Mouse (Mus musculus) kidney, postnatal 0 days (tissue): Measurements from ENCODE around the gene A130010J15Rik. TPM values are rescaled to one million over a fixed set of nuclear protein-coding genes. Genes with fewer than 3 reads are reported as not detected.
A peak's percentile ranks its signal among the peaks of the same experiment; 100 is the strongest.

Source experiments
- ATAC-seq: fragments of 200-750 bp; cut with Nextera tagmentation; replicated peaks from 2 replicates; pipeline ENCODE4 v1.8.0; 2017; ENCODE audit warnings: low read depth, moderate number of reproducible peaks, moderate TSS enrichment, moderate library complexity; ENCODE audit not compliant: low FRiP score
- DNase-seq: peaks from one replicate; pipeline ENCODE4 v3.0.0-alpha.2; 2016; ENCODE audit warnings: low spot score
- H3K27ac ChIP-seq: fragments of 300-500 bp; sonication (generic); 2 replicates; pipeline ENCODE4 v1.5.1; 2014; ENCODE audit warnings: mild to moderate bottlenecking
- H3K27me3 ChIP-seq: fragments of 300-500 bp; sonication (generic); 2 replicates; pipeline ENCODE4 v1.6.1; 2014; ENCODE audit warnings: low read length, mixed read lengths; ENCODE audit not compliant: insufficient read depth
- H3K36me3 ChIP-seq: fragments of 300-500 bp; sonication (generic); 2 replicates; pipeline ENCODE4 v1.6.1; 2014; ENCODE audit warnings: low read length, mixed read lengths; ENCODE audit not compliant: insufficient read depth
- H3K4me1 ChIP-seq: fragments of 300-500 bp; sonication (generic); replicated peaks from 2 replicates; pipeline ENCODE4 v1.6.1; 2014; ENCODE audit warnings: antibody characterized with exemption, low read length, mixed read lengths; ENCODE audit not compliant: insufficient read depth
- H3K4me2 ChIP-seq: fragments of 300-500 bp; sonication (generic); 2 replicates; pipeline ENCODE4 v1.6.1; 2014; ENCODE audit warnings: mild to moderate bottlenecking, low read length, moderate library complexity, mixed read lengths
- H3K4me3 ChIP-seq: fragments of 300-500 bp; sonication (generic); replicated peaks from 2 replicates; pipeline ENCODE4 v1.5.1; 2014; ENCODE audit warnings: low read depth, low read length
- H3K9ac ChIP-seq: fragments of 300-500 bp; sonication (generic); 2 replicates; pipeline ENCODE4 v1.6.1; 2014; ENCODE audit warnings: low read depth, low read length
- H3K9me3 ChIP-seq: fragments of 300-500 bp; sonication (generic); replicated peaks from 2 replicates; pipeline ENCODE4 v1.6.1; 2016; ENCODE audit warnings: low read length, inconsistent platforms, mixed read lengths
- CTCF ChIP-seq: IDR thresholded peaks from 2 replicates; pipeline ENCODE4 v1.5.1; 2016; ENCODE audit warnings: antibody characterized with exemption, low read depth, mild to moderate bottlenecking, moderate library complexity
- WGBS: fragments of 180-500 bp; shearing (Covaris S2); extraction: QIAGEN DNeasy Blood & Tissue Kit; methylation state at CpG from one replicate; pipeline ENCODE4 v1.1.7; 2014; 5-methylcytosine and 5-hydroxymethylcytosine counted together
- polyA plus RNA-seq: library from polyadenylated mRNA; unstranded; fragments of >200 nt; fragmentation: Nextera tagmentation; extraction: Ambion mirVana; gene quantifications from 2 replicates; pipeline ENCODE4 v1.2.1, GENCODE M21; 2015

Gene A130010J15Rik
- polyA plus RNA-seq, 1 experiment from 2014 or later: 10.7 TPM

DNA sequence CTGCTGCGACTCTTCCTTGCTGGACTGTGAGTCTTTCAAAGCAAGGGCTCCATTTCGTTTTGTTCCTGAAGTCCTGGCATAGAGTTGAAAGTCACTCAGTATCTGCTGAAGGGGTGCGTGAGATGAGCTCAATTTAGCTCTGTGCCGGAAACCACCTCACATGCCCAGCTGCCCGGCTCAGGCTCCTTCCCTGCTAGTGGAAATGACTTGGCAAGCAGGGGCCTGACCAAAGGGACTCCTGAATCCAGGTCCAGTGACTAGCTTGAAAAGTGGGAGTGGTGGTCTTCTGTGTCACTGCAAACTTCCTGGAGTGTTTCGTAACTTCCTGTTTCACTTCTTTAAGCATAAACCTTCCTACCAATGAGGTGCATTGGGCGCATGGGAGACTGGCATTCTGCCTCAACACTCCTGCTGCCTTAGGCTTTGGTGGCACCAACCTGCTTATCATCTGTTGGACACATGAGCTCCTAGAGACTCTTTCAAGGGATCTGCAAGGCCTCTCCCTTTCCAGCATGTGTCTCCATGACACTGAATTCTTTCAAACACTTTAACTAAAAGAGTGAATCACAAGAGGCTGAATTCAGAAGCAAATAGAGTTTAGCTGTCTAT, 23.9 kb downstream of the A130010J15Rik start:
- Histone ChIP-seq H3K27ac (no peak overlapping the region), H3K27me3 (no peaks in the 10 kb centered on the region), H3K36me3 (no peaks in the 10 kb centered on the region), H3K4me2 (no peak overlapping the region), H3K9me3 (no peaks in the 10 kb centered on the region), H3K4me3 (no peak overlapping the region), H3K9ac (no peak overlapping the region), H3K4me1 (peaks cover 8% of the 10 kb centered on the region; the same call in 1 of the 2 replicates)
- no peak for ATAC-seq
- WGBS: 86% methylated on average over 7 of the region's 7 CpGs
- no peak for TF ChIP-seq CTCF
- DNase-seq: no peak

DNA sequence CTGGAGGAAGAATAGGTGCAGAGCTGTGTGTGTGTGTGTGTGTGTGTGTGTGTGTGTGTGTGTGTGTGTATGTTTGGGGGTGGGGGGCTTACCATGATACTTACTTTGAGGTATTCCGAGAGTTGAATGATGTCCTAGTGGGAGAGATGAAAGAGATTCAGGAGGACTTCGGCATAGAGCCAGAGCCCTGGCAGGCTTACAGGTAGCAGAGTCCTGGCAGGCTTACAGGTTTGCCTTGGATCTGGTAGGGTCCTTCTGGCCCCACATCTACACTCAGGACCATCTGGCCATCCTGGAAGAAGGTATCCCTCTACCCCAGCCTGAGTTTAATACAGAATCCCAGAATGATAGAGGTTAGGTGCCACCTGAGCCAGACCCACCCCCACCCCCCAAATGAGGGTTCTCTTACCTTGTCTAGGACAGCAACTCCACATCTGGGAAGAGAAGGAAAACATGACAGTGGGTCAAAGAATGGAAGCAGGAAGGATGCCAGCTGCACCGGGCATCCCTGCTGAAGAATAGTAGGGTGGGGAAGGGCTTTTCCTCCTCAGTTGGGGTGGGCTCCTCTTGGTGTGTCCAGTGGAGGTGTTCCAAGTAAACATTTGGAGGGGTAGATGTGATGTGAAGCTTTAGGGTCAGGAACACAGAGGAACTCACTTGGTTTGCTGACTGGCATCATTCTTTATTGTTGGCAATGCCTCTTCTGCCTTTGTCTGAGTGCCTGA, 26.7 kb downstream of the A130010J15Rik start:
- no peak for TF ChIP-seq CTCF

DNA sequence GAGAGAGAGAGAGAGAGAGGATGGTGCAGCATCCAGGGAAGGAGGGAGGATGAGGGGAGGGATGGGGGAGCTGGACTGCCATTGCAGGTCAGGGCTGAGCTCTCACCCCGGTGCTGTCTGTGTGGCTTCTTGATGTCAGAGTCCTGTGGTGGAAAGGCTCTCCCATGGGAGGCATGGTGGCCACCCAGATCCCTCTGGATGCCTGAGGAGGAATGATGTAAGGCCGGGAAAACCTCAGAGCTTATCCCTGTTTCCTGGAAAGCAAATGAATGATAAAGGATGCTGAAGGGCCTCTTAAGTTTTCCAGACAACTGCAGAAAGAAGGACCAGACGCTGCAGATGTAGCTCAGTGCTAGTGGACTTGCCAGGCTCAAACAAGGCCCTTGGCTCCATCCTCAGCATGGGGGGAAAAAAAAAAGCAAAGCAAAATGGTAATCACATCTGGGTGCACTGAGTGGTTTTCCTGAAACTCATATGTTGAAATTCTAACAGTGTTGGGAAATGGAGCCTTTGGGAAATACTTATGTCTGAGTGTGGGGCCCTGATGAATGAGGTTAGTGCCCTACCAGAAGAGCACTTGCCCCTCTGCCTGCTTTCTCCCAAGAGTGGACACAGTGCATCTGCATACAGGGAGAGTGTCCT, 27.4 kb downstream of the A130010J15Rik start:
- Histone ChIP-seq H3K27me3 (no peaks in the 10 kb centered on the region), H3K9me3 (no peaks in the 10 kb centered on the region), H3K4me3 (no peak overlapping the region), H3K36me3 (no peaks in the 10 kb centered on the region), H3K27ac (no peak overlapping the region), H3K4me2 (no peak overlapping the region), H3K4me1 (0 out of 2 replicates have a peak, but pooled peaks cover 4% of the 10 kb centered on the region), H3K9ac (no peak overlapping the region)
- whole genome bisulfite sequencing: 57% methylated on average over 3 of the region's 3 CpGs
- TF ChIP-seq CTCF: no peak
- no peak for DNase-seq
- no peak for ATAC-seq

More for the DNA sequence above, 26.7 kb downstream of the A130010J15Rik start:
- H3K4me1 ChIP-seq: 0 out of 2 replicates have a peak, but pooled peaks cover 8% of the 10 kb centered on the region
- DNase-seq (no peak), ATAC-seq (no peak)
- WGBS: 88% methylated on average over 3 of the region's 3 CpGs
- no peak overlapping the region for H3K9ac ChIP-seq
- H3K9me3 ChIP-seq: no peaks in the 10 kb centered on the region
- no peaks in the 10 kb centered on the region for H3K27me3 ChIP-seq
- H3K4me3 ChIP-seq: no peak overlapping the region
- no peaks in the 10 kb centered on the region for H3K36me3 ChIP-seq
- H3K4me2 ChIP-seq: no peak overlapping the region
- no peak overlapping the region for H3K27ac ChIP-seq

DNA sequence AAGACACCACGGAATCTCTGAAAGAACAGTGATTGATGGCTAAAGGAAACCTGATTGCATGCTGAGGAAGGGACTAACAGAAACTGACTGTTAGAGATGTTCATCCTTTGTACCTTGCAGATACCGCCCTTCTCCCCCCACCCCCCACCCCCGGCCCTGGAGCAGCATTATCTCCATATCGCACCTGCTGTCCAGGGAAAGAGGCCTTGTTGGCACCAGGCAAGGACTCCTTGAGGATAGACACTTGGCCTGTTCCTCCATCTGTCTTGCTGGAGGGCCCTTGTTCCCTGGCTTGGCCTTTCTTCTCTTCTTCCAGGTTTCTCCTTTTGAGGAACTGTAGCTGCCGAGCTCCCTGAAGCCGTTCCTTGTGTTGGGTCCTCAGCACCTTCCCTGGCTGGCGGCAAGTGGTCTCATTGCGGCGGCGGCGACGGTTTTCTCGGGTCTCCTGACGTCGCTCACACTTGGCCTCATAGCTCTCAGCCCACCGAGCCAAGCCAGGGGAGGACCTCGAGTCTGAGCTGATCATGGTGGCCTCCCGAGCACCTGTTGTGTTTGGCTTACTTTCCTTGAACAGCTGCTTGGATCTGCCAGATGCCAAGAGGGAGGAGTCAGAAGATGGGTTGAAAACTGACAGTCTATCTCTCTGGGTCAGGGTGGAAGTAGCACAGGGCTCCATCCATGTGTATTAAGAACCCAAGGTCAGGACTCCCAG, 29.8 kb downstream of the A130010J15Rik start:
- no peak for DNase-seq
- Histone ChIP-seq H3K27ac (no peak overlapping the region), H3K36me3 (no peaks in the 10 kb centered on the region), H3K9me3 (no peaks in the 10 kb centered on the region), H3K9ac (no peak overlapping the region), H3K4me2 (no peak overlapping the region), H3K27me3 (no peaks in the 10 kb centered on the region), H3K4me1 (no peaks in the 10 kb centered on the region), H3K4me3 (no peak overlapping the region)
- no peak for TF ChIP-seq CTCF
- ATAC-seq: no peak
- WGBS: 86% methylated on average over 18 of the region's 18 CpGs

DNA sequence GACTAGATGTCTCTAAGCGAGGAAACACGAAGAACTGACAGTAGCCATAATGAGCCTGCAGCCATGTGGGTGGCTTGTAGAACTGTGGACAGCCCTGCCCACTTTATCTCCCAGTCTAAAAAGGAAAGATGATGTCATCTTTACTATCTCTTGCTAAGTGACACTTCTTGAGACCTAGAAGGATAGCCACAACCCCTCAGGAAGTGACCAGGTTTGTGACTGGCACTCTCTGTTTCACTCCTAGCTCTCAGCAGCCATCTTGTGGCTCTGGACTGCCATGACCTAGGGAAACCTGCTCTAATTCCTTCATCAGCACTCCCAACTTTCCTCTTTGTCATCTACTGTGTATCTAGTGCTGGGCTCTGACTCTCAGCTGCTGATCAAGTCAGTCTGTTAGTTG, 30.5 kb downstream of the A130010J15Rik start:
- TF ChIP-seq CTCF: peak; percentile 41; the same call in 1 of the 2 replicates
- no peak overlapping the region for H3K9ac ChIP-seq
- H3K27ac ChIP-seq: no peak overlapping the region
- no peaks in the 10 kb centered on the region for H3K36me3 ChIP-seq
- H3K4me2 ChIP-seq: no peak overlapping the region
- ATAC-seq (no peak), DNase-seq (no peak)
- no peaks in the 10 kb centered on the region for H3K27me3 ChIP-seq
- no peaks in the 10 kb centered on the region for H3K4me1 ChIP-seq
- H3K9me3 ChIP-seq: no peaks in the 10 kb centered on the region
- no peak overlapping the region for H3K4me3 ChIP-seq
- 90% methylated on average over 2 of the region's 2 CpGs for WGBS
